Mouse (Mus musculus) myocyte (in vitro differentiated cells): ENCODE results near the gene Spata31d1d. TPM values are rescaled to one million over a fixed set of nuclear protein-coding genes. Genes with fewer than 3 reads are reported as not detected.
"Not testable (repeated sequence)": the region's sequence is repeated elsewhere in the genome, so short reads cannot be mapped to it uniquely, and the experiment has no call there.

Experiments used
- H3K27me3 ChIP-seq: one replicate; pipeline ENCODE4 v1.6.1; 2011; ENCODE audit not compliant: control insufficient read depth, insufficient read depth, insufficient read length
- H3K36me3 ChIP-seq: one replicate; pipeline ENCODE4 v1.6.1; 2011; ENCODE audit not compliant: control insufficient read depth, insufficient read depth
- H3K4me2 ChIP-seq: one replicate; pipeline ENCODE4 v1.6.1; 2011; ENCODE audit warnings: low read depth, control low read depth
- H3K4me3 ChIP-seq: one replicate; pipeline ENCODE4 v1.5.1; 2011; ENCODE audit warnings: mild to moderate bottlenecking, control low read depth, moderate library complexity
- H3K79me2 ChIP-seq: one replicate; pipeline ENCODE4 v1.6.1; 2011; ENCODE audit not compliant: control insufficient read depth, insufficient read depth
- H3ac ChIP-seq: one replicate; pipeline ENCODE4 v1.6.1; 2011; ENCODE audit not compliant: control insufficient read depth, insufficient read length
- CEBPB ChIP-seq: IDR thresholded peaks from 2 replicates; pipeline ENCODE4 v1.6.1; 2011; ENCODE audit warnings: mild to moderate bottlenecking, moderate library complexity; ENCODE audit not compliant: poor library complexity, insufficient read depth, severe bottlenecking
- E2F4 ChIP-seq: IDR thresholded peaks from one replicate; pipeline ENCODE4 v1.6.1; 2011; ENCODE audit warnings: mild to moderate bottlenecking, control low read depth, moderate library complexity; ENCODE audit not compliant: insufficient read depth
- MAX ChIP-seq: IDR thresholded peaks from one replicate; pipeline ENCODE4 v1.6.1; 2011; ENCODE audit warnings: low read depth, mild to moderate bottlenecking, control low read depth
- MYOD1 ChIP-seq, 3 experiments: IDR thresholded peaks; one replicate each; pipeline ENCODE4 v1.6.1; 2011; ENCODE audit warnings: control low read depth in 2 of 3, low read depth in 2 of 3, mild to moderate bottlenecking in 2 of 3, moderate library complexity in 1 of 3; ENCODE audit not compliant: insufficient read length in 2 of 3, control insufficient read depth in 1 of 3
- MYOG ChIP-seq, 3 experiments: IDR thresholded peaks; one replicate each; pipeline ENCODE4 v1.6.1; 2011; ENCODE audit warnings: control low read depth in 2 of 3, low read depth in 2 of 3, mild to moderate bottlenecking in 2 of 3; ENCODE audit not compliant: insufficient read length in 2 of 3, control insufficient read depth in 1 of 3, insufficient read depth in 1 of 3
- POLR2A ChIP-seq: IDR thresholded peaks from one replicate; pipeline ENCODE4 v1.6.1; 2011; ENCODE audit warnings: low read depth, mild to moderate bottlenecking, control low read depth, moderate library complexity; ENCODE audit not compliant: insufficient read length
- POLR2AphosphoS2 ChIP-seq: IDR thresholded peaks from one replicate; pipeline ENCODE4 v1.6.1; 2011; ENCODE audit warnings: low read depth, control low read depth; ENCODE audit not compliant: insufficient read length
- REST ChIP-seq: IDR thresholded peaks from one replicate; pipeline ENCODE4 v1.6.1; 2011; ENCODE audit warnings: mild to moderate bottlenecking, control low read depth, moderate library complexity; ENCODE audit not compliant: insufficient read depth, insufficient read length
- SRF ChIP-seq: IDR thresholded peaks from one replicate; pipeline ENCODE4 v1.6.1; 2011; ENCODE audit warnings: low read depth; ENCODE audit not compliant: control insufficient read depth, insufficient read length
- TCF12 ChIP-seq: IDR thresholded peaks from one replicate; pipeline ENCODE4 v1.6.1; 2011; ENCODE audit warnings: mild to moderate bottlenecking, control low read depth; ENCODE audit not compliant: poor library complexity, insufficient read depth, severe bottlenecking
- TCF3 ChIP-seq: IDR thresholded peaks from one replicate; pipeline ENCODE4 v1.6.1; 2011; ENCODE audit warnings: low read depth, control low read depth; ENCODE audit not compliant: insufficient read length
- USF1 ChIP-seq: IDR thresholded peaks from one replicate; pipeline ENCODE4 v1.6.1; 2011; ENCODE audit warnings: low read depth, mild to moderate bottlenecking, control low read depth, moderate library complexity
- polyA plus RNA-seq: library from polyadenylated mRNA; unstranded; fragments of >200 nt; fragmentation: generic; extraction: Trizol; gene quantifications from one replicate; pipeline ENCODE4 v1.2.1, GENCODE M21; 2012; ENCODE audit warnings: missing spikeins

The Spata31d1d gene
- polyA plus RNA-seq = not detected

DNA sequence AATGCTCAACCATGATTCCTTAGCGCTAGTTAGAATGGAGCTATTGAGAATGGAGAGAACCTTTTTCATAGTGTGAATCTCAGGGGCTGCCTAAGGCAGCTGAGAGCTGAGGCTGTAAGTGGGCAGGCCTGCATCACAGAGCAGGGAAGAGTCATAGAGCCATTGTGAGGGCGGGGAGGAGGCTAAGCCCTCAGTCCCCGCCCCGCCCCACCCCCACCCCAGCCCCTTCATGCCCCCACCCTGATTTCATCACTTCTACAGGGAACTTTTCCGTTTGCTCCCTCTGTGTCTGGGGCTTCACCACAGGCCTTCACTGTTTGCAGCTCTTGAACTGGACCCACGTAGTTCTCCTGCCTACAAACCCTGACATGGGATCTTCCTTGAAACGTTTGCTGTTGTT lies at the start of gene Spata31d1d:
Gene Spata31d1d, minus strand, starts transcription at position 101 of the 400 bp plus-strand sequence.
- peaks cover 17% of the 10 kb centered on the region for H3K27me3 ChIP-seq
- no peaks in the 10 kb centered on the region for H3K79me2 ChIP-seq
- TF ChIP-seq TCF3 = no peak
- TF ChIP-seq E2F4 = no peak
- TF ChIP-seq USF1 = no peak
- TF ChIP-seq REST = no peak
- no peak for TF ChIP-seq MYOG (IDR thresholded peaks at IDR 0.05; ENCODE audit: control insufficient read depth in 1 of 3, insufficient read depth in 1 of 3, insufficient read length in 2 of 3, low read depth in 2 of 3)
- no peak for TF ChIP-seq SRF
- no peak for TF ChIP-seq MAX
- no peak for TF ChIP-seq POLR2A
- TF ChIP-seq CEBPB = no peak
- no peak for TF ChIP-seq POLR2AphosphoS2
- no peak for TF ChIP-seq TCF12
- TF ChIP-seq MYOD1 (IDR thresholded peaks at IDR 0.05; ENCODE audit: control insufficient read depth in 1 of 3, insufficient read length in 2 of 3, low read depth in 2 of 3) = no peak
- H3K4me2 ChIP-seq = no peak within 1 kb of the TSS
- no peaks in the 10 kb centered on the region for H3K36me3 ChIP-seq
- no peak within 1 kb of the TSS for H3K4me3 ChIP-seq
- no peak within 1 kb of the TSS for H3ac ChIP-seq

- not testable (repeated sequence) for H3K79me2 ChIP-seq, H3ac ChIP-seq, H3K4me3 ChIP-seq, H3K4me2 ChIP-seq, H3K27me3 ChIP-seq
- H3K36me3 ChIP-seq = peaks cover 62% of the 10 kb centered on the region
Measured at GRCm38 (mm10) chr13:59779744-59780264, 48.3 kb upstream of the Spata31d1d start.

GRCm38 (mm10) chr13:59779213-59779612 lies 47.7 kb upstream of the Spata31d1d start:
- H3K79me2 ChIP-seq = no peaks in the 10 kb centered on the region
- no peak overlapping the region for H3ac ChIP-seq
- no peak overlapping the region for H3K4me3 ChIP-seq
- peaks cover 60% of the 10 kb centered on the region for H3K36me3 ChIP-seq
- TF ChIP-seq REST (no peak), TCF3 (no peak), POLR2A (no peak), POLR2AphosphoS2 (no peak), CEBPB (no peak), USF1 (no peak), TCF12 (no peak), MYOD1 (IDR thresholded peaks at IDR 0.05; ENCODE audit: control insufficient read depth in 1 of 3, insufficient read length in 2 of 3, low read depth in 2 of 3) (no peak), MAX (no peak), E2F4 (no peak), SRF (no peak), MYOG (IDR thresholded peaks at IDR 0.05; ENCODE audit: control insufficient read depth in 1 of 3, insufficient read depth in 1 of 3, insufficient read length in 2 of 3, low read depth in 2 of 3) (no peak)
- no peak overlapping the region for H3K4me2 ChIP-seq
- no peaks in the 10 kb centered on the region for H3K27me3 ChIP-seq

DNA sequence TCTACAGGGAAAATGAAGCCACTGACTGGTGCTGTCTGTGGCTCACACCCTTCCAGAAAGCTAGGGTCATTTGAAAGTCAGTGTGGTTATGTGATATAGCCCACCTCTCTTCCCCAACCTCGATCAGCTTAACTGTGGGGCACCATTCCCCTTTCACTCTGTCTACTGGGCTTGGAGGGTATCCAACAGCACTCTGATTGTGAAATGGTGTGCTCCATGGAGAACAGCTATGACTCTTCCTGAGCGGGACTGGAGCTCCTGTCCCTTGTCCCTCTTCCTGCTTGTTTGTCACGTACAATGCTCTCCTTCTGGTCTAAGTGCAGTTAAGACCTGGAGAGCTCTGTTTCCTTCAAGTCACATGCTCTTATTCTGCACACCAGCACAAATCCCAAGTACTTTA lies 43.6 kb upstream of the Spata31d1d start:
- Histone ChIP-seq H3ac (no peak overlapping the region), H3K36me3 (peaks cover 42% of the 10 kb centered on the region), H3K4me3 (no peak overlapping the region), H3K27me3 (no peaks in the 10 kb centered on the region), H3K79me2 (no peaks in the 10 kb centered on the region), H3K4me2 (no peak overlapping the region)
- TF ChIP-seq E2F4 (no peak), MAX (no peak), POLR2A (no peak), TCF3 (no peak), CEBPB (no peak), MYOD1 (IDR thresholded peaks at IDR 0.05; ENCODE audit: control insufficient read depth in 1 of 3, insufficient read length in 2 of 3, low read depth in 2 of 3) (no peak), POLR2AphosphoS2 (no peak), REST (no peak), USF1 (no peak), SRF (no peak), TCF12 (no peak), MYOG (IDR thresholded peaks at IDR 0.05; ENCODE audit: control insufficient read depth in 1 of 3, insufficient read depth in 1 of 3, insufficient read length in 2 of 3, low read depth in 2 of 3) (no peak)

GRCm38 (mm10) chr13:59771257-59771656 lies 39.7 kb upstream of the Spata31d1d start:
- peak overlapping the region; percentile 95 for H3K4me3 ChIP-seq

More at GRCm38 (mm10) chr13:59771257-59771656, 39.7 kb upstream of the Spata31d1d start:
- no peaks in the 10 kb centered on the region for H3K27me3 ChIP-seq
- no peak overlapping the region for H3ac ChIP-seq
- TF ChIP-seq CEBPB (0 out of 2 replicates have a peak, but pooled peaks have one; percentile 18), TCF12 (no peak), MYOG (IDR thresholded peaks at IDR 0.05; ENCODE audit: control insufficient read depth in 1 of 3, insufficient read depth in 1 of 3, insufficient read length in 2 of 3, low read depth in 2 of 3) (peak in 2 of 3 experiments; percentile 33 to 57), USF1 (no peak), SRF (no peak), TCF3 (no peak), REST (no peak), MYOD1 (IDR thresholded peaks at IDR 0.05; ENCODE audit: control insufficient read depth in 1 of 3, insufficient read length in 2 of 3, low read depth in 2 of 3) (peak in 2 of 3 experiments; percentile 29 to 66), MAX (no peak), POLR2AphosphoS2 (peak; percentile 51), POLR2A (no peak), E2F4 (no peak)
- H3K4me2 ChIP-seq = peak overlapping the region; percentile 66
- H3K36me3 ChIP-seq = peaks cover 31% of the 10 kb centered on the region
- peaks cover 30% of the 10 kb centered on the region for H3K79me2 ChIP-seq
